Mouse (Mus musculus) heart, embryonic 14.5 days (tissue): ENCODE measurements around the gene Ermap. TPM values are rescaled to one million over a fixed set of nuclear protein-coding genes. Genes with fewer than 3 reads are reported as not detected.

ENCODE experiments used
- ATAC-seq: fragments of 200-750 bp; cut with Nextera tagmentation; 2 replicates; pipeline ENCODE4 v1.8.0; 2017; ENCODE audit warnings: low read depth, moderate TSS enrichment; ENCODE audit not compliant: insufficient number of reproducible peaks, insufficient read depth, low FRiP score
- H3K27ac ChIP-seq, 2 experiments: fragments of 200-500 bp in 1 of 2; fragments of 300-500 bp in 1 of 2; sonication (generic) in 1 of 2; replicated peaks in 1 of 2; 2 replicates each; pipeline ENCODE4 v1.5.1; 2012 to 2014; ENCODE audit warnings: low read depth in 2 of 2, low read length in 2 of 2, control low read depth in 1 of 2, mild to moderate bottlenecking in 1 of 2, mixed read lengths in 1 of 2; ENCODE audit not compliant: control insufficient read depth in 1 of 2, insufficient read depth in 1 of 2
- H3K27me3 ChIP-seq: fragments of 300-500 bp; sonication (generic); 2 replicates; pipeline ENCODE4 v1.6.1; 2014; ENCODE audit warnings: mild to moderate bottlenecking, low read length, control low read depth; ENCODE audit not compliant: control insufficient read depth, insufficient read depth
- H3K36me3 ChIP-seq: fragments of 300-500 bp; sonication (generic); 2 replicates; pipeline ENCODE4 v1.6.1; 2014; ENCODE audit warnings: mild to moderate bottlenecking, control low read depth, low read length, mixed read lengths; ENCODE audit not compliant: control insufficient read depth, insufficient read depth
- H3K4me1 ChIP-seq, 2 experiments: fragments of 200-500 bp in 1 of 2; fragments of 300-500 bp in 1 of 2; sonication (generic) in 1 of 2; 2 replicates each; pipeline ENCODE4 v1.6.1; 2012 to 2014; ENCODE audit warnings: low read length in 2 of 2, control low read depth in 1 of 2, mixed read lengths in 1 of 2; ENCODE audit not compliant: control insufficient read depth in 2 of 2, insufficient read depth in 2 of 2
- H3K4me2 ChIP-seq: fragments of 300-500 bp; sonication (generic); 2 replicates; pipeline ENCODE4 v1.6.1; 2014; ENCODE audit warnings: mild to moderate bottlenecking, low read length
- H3K4me3 ChIP-seq, 2 experiments: fragments of 200-500 bp in 1 of 2; fragments of 300-500 bp in 1 of 2; sonication (generic) in 1 of 2; 2 replicates each; pipeline ENCODE4 v1.5.1; 2012 to 2014; ENCODE audit warnings: low read length in 2 of 2, mild to moderate bottlenecking in 2 of 2, control low read depth in 1 of 2, low read depth in 1 of 2, moderate library complexity in 1 of 2; ENCODE audit not compliant: control insufficient read depth in 1 of 2, insufficient read depth in 1 of 2
- H3K9ac ChIP-seq: fragments of 300-500 bp; sonication (generic); 2 replicates; pipeline ENCODE4 v1.6.1; 2014; ENCODE audit warnings: mild to moderate bottlenecking, low read length
- H3K9me3 ChIP-seq: fragments of 300-500 bp; sonication (generic); 2 replicates; pipeline ENCODE4 v1.6.1; 2016; ENCODE audit warnings: low read length, control low read depth; ENCODE audit not compliant: control insufficient read depth
- WGBS: fragments of 180-500 bp; shearing (Covaris S2); extraction: QIAGEN DNeasy Blood & Tissue Kit; methylation state at CpG from one replicate; pipeline ENCODE4 v1.1.7; 2014; 5-methylcytosine and 5-hydroxymethylcytosine counted together
- polyA plus RNA-seq: library from polyadenylated mRNA; unstranded; fragments of >200 nt; fragmentation: Nextera tagmentation; extraction: Ambion mirVana; gene quantifications from 2 replicates; pipeline ENCODE4 v1.2.1, GENCODE M21; 2014

The Ermap gene
- polyA plus RNA-seq, 1 experiment from 2014 or later: 0.88 TPM

DNA sequence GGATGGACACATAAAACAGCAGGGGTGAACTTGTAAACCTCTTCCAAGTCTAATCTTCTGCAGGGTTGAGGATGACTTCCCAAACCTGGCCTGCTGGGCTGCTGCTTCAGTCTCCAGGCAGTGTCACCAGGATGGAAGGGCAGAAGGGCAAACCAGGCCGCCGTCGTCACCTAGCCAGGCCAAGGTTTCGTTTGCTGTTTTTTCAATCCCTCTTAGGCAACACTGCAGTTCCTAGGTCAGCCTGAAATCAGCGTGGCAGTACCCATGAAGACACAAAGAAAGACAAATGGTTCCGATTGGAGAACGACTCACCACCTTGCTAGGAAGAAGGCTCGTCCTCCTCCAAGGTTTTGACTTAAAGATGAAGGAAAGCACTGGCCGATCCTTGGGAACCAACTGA, 35.9 kb upstream of the Ermap start:
- Histone ChIP-seq H3K4me2 (no peak overlapping the region), H3K9ac (no peak overlapping the region), H3K4me1 (no peaks in the 10 kb centered on the region), H3K27me3 (no peaks in the 10 kb centered on the region), H3K36me3 (peaks cover 49% of the 10 kb centered on the region), H3K9me3 (no peaks in the 10 kb centered on the region), H3K27ac (no peak overlapping the region), H3K4me3 (no peak overlapping the region)
- 86% methylated on average over 9 of the region's 9 CpGs for WGBS
- no peak for ATAC-seq

DNA sequence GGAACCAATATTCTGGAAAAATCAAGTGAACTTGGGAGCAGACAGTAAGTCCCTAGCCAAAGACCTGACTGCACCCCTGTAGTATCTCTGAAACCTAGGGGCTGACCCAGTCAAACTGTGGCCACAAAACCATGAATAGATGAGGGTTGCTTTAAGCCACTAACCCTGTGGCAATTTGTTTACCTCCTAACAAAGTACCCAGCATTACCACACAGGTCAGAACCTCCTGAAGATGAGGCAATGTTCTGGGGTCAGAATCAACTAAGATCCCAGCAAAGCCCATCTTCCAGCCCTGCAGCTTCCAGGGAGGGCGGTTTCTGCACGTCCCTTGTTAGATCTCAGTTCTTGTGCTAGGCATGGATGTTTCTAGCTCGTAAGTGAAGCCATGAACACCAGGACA, 34.7 kb upstream of the Ermap start:
- Histone ChIP-seq H3K4me3 (no peak overlapping the region), H3K27ac (no peak overlapping the region), H3K36me3 (peaks cover 49% of the 10 kb centered on the region), H3K9ac (no peak overlapping the region), H3K4me2 (no peak overlapping the region), H3K4me1 (no peaks in the 10 kb centered on the region), H3K27me3 (no peaks in the 10 kb centered on the region), H3K9me3 (no peaks in the 10 kb centered on the region)
- 91% methylated on average over 3 of the region's 3 CpGs for whole genome bisulfite sequencing
- no peak for ATAC-seq

DNA sequence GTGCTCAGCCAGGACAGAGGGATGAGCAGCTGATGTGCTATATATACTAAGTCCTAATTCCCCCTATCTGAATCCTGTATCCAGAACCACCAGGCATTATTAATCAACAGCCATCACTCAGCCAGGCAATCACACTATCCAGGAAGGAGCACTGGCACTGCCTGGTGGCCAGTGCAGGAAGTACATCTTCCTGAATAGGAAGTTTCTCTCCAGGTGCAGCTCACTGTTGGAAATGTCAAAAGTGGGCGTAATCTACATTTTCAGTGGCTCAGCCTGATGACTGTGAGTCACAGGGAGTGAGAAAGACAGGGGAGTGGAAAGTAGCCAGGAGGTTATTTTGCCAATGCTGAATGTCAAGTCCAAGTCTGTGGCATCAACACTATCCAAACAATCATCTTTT, 33.9 kb upstream of the Ermap start:
- H3K4me2 ChIP-seq: no peak overlapping the region
- no peaks in the 10 kb centered on the region; a peak in 1 of 4 replicates for H3K4me1 ChIP-seq
- H3K9ac ChIP-seq: no peak overlapping the region
- H3K27me3 ChIP-seq: no peaks in the 10 kb centered on the region
- H3K36me3 ChIP-seq: peaks cover 49% of the 10 kb centered on the region
- 86% methylated on average over 1 of the region's 1 CpGs for WGBS
- no peaks in the 10 kb centered on the region for H3K9me3 ChIP-seq
- ATAC-seq: no peak
- no peak overlapping the region for H3K4me3 ChIP-seq
- H3K27ac ChIP-seq: no peak overlapping the region

DNA sequence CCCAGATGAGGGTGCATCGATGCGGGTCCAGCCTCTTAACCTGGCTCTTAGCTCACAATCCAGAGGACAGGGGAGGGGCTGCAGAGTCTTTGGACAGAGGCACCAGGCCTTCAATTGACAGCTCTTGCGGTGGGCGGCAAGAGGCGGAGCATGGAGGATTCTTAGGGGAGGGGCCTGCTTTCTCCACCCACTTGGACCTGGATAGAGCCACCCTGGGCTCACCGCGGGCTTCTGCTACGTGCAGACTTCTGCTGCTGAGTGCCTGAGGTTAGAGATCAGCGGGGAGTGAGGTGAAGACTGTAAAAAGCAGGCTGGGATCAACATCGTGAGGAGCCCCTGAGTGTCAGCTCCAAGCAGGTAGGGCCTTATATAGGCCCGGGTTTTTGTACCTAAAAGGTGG, 28.4 kb upstream of the Ermap start, which contains the start of gene Tmem269:
Gene Tmem269 (minus strand): TSS at position 49 of the 400 bp plus-strand sequence.
- no peaks in the 10 kb centered on the region for H3K9me3 ChIP-seq
- no peak within 1 kb of the TSS for H3K27ac ChIP-seq
- H3K27me3 ChIP-seq: no peaks in the 10 kb centered on the region
- no peak within 1 kb of the TSS for H3K4me3 ChIP-seq
- H3K9ac ChIP-seq: no peak within 1 kb of the TSS
- no peak within 1 kb of the TSS for H3K4me2 ChIP-seq
- peaks cover 15 to 18% of the 10 kb centered on the region in 2 experiments; a peak in 3 of 4 replicates for H3K4me1 ChIP-seq
- 0 out of 2 replicates have a peak, but pooled peaks cover 3% of the 10 kb centered on the region for H3K36me3 ChIP-seq
- ATAC-seq: no peak
- 9% methylated on average over 11 of the region's 11 CpGs for WGBS

DNA sequence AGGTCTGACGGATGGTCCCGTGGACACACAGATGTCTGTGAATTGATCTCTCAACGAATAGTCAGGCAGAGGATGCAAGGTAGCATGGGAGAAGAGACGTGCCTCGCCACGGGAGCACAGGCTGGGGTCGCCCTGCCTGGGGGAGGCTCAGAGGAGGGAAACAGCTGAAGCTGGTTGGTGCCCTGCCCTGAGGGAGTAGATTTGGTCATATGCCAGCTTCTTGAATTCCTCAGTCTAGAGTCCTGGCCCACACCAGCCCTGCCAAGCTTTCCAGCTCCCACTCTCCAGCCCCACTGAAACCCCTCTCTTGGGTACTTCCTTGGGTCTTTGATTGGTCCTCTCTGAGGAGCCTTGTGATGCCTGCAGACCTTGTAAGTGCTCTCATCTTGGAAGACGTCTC, 26.9 kb upstream of the Ermap start:
- H3K9me3 ChIP-seq: no peaks in the 10 kb centered on the region
- WGBS: 67% methylated on average over 8 of the region's 8 CpGs
- no peaks in the 10 kb centered on the region for H3K27me3 ChIP-seq
- no peak overlapping the region for H3K27ac ChIP-seq
- no peak overlapping the region for H3K9ac ChIP-seq
- no peak overlapping the region for H3K4me2 ChIP-seq
- no peaks in the 10 kb centered on the region for H3K36me3 ChIP-seq
- H3K4me1 ChIP-seq: peaks cover 15 to 18% of the 10 kb centered on the region in 2 experiments; a peak in 3 of 4 replicates
- ATAC-seq: peak; percentile 68; the same call in 1 of the 2 replicates
- no peak overlapping the region for H3K4me3 ChIP-seq

DNA sequence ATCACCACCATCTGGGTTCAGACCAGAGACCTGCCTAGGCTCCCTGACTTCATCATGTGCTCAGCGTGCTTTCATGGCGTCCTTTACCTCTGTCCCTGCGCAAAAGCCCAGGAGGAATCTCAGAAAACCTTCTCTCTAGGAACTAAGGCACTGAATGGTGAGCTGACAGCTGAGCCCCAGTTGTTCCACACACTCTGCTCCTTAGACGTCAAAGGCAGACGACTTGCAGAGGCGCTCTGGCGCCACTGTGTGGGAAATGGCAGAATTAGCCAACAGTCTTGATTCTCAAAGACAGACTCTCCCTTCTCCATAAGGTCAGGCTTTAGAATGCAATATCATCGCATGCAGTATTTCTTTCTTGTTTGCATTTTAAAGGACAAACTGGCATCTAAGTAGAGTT, 14.9 kb upstream of the Ermap start:
- no peak overlapping the region for H3K27ac ChIP-seq
- WGBS: 14% methylated on average over 8 of the region's 8 CpGs
- no peak overlapping the region for H3K4me2 ChIP-seq
- no peak overlapping the region for H3K4me3 ChIP-seq
- ATAC-seq: no peak
- no peaks in the 10 kb centered on the region for H3K4me1 ChIP-seq
- H3K9me3 ChIP-seq: no peaks in the 10 kb centered on the region
- no peaks in the 10 kb centered on the region for H3K27me3 ChIP-seq
- H3K9ac ChIP-seq: no peak overlapping the region
- peaks cover 16% of the 10 kb centered on the region for H3K36me3 ChIP-seq

DNA sequence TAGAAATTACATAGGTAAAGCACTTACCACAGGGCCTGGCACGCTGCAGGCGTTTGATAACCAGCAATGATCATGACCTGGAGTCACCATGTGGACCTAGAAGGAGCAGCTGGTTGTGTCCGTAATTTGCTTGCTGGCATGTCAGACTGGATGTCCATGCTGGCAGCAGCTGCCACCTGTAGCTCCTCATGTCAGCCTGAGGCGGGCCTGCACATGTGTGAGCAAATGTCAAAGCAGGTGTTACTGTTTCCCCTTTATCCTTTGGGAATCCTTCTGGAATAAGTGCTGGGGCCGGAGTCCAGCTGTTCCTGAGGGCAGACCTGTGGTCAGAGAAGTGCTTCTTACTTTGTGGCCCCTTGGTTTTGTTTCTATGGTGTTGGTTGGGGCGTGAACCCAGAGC, 8.3 kb upstream of the Ermap start:
- no peaks in the 10 kb centered on the region for H3K9me3 ChIP-seq
- no peaks in the 10 kb centered on the region for H3K27me3 ChIP-seq
- H3K27ac ChIP-seq: no peak overlapping the region
- WGBS: 75% methylated on average over 6 of the region's 6 CpGs
- ATAC-seq: no peak
- no peak overlapping the region for H3K4me3 ChIP-seq
- H3K36me3 ChIP-seq: peaks cover 30% of the 10 kb centered on the region
- H3K9ac ChIP-seq: no peak overlapping the region
- H3K4me2 ChIP-seq: no peak overlapping the region
- peaks cover 9 to 22% of the 10 kb centered on the region in 2 experiments for H3K4me1 ChIP-seq
